Mouse (Mus musculus): Measurements from ENCODE around the gene Fam83e. TPM values are rescaled to one million over a fixed set of nuclear protein-coding genes. Genes with fewer than 3 reads are reported as not detected.
A peak's percentile ranks its signal among the peaks of the same experiment; 100 is the strongest.

The Fam83e gene
- polyA plus RNA-seq, 1 experiment from 2014 or later: 0.47 TPM

- DNase-seq (no peak), ATAC-seq (ENCODE audit: low read depth) (peak; percentile 19)
- H3K27ac ChIP-seq: peak overlapping the region; percentile 81
- H3K4me2 ChIP-seq: peak overlapping the region; percentile 96
- no peaks in the 10 kb centered on the region for H3K27me3 ChIP-seq
- 4% methylated on average over 31 of the region's 31 CpGs for WGBS (ENCODE audit: insufficient replicate concordance)
- H3K36me3 ChIP-seq: peaks cover 52% of the 10 kb centered on the region
- H3K9ac ChIP-seq: peak overlapping the region; percentile 80
- no peaks in the 10 kb centered on the region for H3K9me3 ChIP-seq (replicated peaks)
- peaks cover 78% of the 10 kb centered on the region for H3K4me1 ChIP-seq (replicated peaks)
- H3K4me3 ChIP-seq (replicated peaks): peak overlapping the region; percentile 81
Observed at GRCm38 (mm10) chr7:45716952-45717917, 3.8 kb upstream of the Fam83e start.

GRCm38 (mm10) chr7:45717918-45718297 is 3.1 kb upstream of the Fam83e start, which contains the start of gene Sphk2:
Gene Sphk2 (minus strand): TSS chr7:45718002.
- peak; percentile 61 for ATAC-seq (ENCODE audit: low read depth)
- H3K4me3 ChIP-seq (replicated peaks): peak within 1 kb of the TSS; percentile 81
- under 1% methylated on average over 41 of the region's 41 CpGs for WGBS (ENCODE audit: insufficient replicate concordance)
- DNase-seq: peak; percentile 94
- H3K9me3 ChIP-seq (replicated peaks): no peaks in the 10 kb centered on the region
- peak within 1 kb of the TSS; percentile 87 for H3K27ac ChIP-seq
- H3K9ac ChIP-seq: peak within 1 kb of the TSS; percentile 96
- peaks cover 52% of the 10 kb centered on the region for H3K36me3 ChIP-seq
- peaks cover 71% of the 10 kb centered on the region for H3K4me1 ChIP-seq (replicated peaks)
- peak within 1 kb of the TSS; percentile 96 for H3K4me2 ChIP-seq
- H3K27me3 ChIP-seq: no peaks in the 10 kb centered on the region

GRCm38 (mm10) chr7:45718331-45718730 is 2.7 kb upstream of the Fam83e start:
- H3K36me3 ChIP-seq: peaks cover 52% of the 10 kb centered on the region
- H3K9me3 ChIP-seq (replicated peaks): no peaks in the 10 kb centered on the region
- H3K9ac ChIP-seq: peak overlapping the region; percentile 96
- peak overlapping the region; percentile 73 for H3K4me2 ChIP-seq
- WGBS (ENCODE audit: insufficient replicate concordance): under 1% methylated on average over 20 of the region's 20 CpGs
- no peaks in the 10 kb centered on the region for H3K27me3 ChIP-seq
- peak overlapping the region; percentile 81 for H3K4me3 ChIP-seq (replicated peaks)
- H3K4me1 ChIP-seq (replicated peaks): peaks cover 67% of the 10 kb centered on the region
- H3K27ac ChIP-seq: peak overlapping the region; percentile 87
- ATAC-seq (ENCODE audit: low read depth) (no peak), DNase-seq (no peak)

GRCm38 (mm10) chr7:45719180-45719579 is 1.8 kb upstream of the Fam83e start:
- H3K27ac ChIP-seq: peak overlapping the region; percentile 87
- no peak for DNase-seq
- ATAC-seq (ENCODE audit: low read depth): no peak
- H3K9me3 ChIP-seq (replicated peaks): no peaks in the 10 kb centered on the region
- H3K27me3 ChIP-seq: no peaks in the 10 kb centered on the region
- H3K4me1 ChIP-seq (replicated peaks): peaks cover 58% of the 10 kb centered on the region
- 62% methylated on average over 10 of the region's 10 CpGs for WGBS (ENCODE audit: insufficient replicate concordance)
- peak overlapping the region; percentile 73 for H3K4me2 ChIP-seq
- peak overlapping the region; percentile 96 for H3K9ac ChIP-seq
- peaks cover 53% of the 10 kb centered on the region for H3K36me3 ChIP-seq
- H3K4me3 ChIP-seq (replicated peaks): peak overlapping the region; percentile 81

- Histone ChIP-seq H3K9me3 (replicated peaks) (no peaks in the 10 kb centered on the region), H3K27me3 (no peaks in the 10 kb centered on the region), H3K4me1 (replicated peaks) (peaks cover 51% of the 10 kb centered on the region), H3K4me2 (peak overlapping the region; percentile 73), H3K36me3 (peaks cover 60% of the 10 kb centered on the region), H3K27ac (peak overlapping the region; percentile 87), H3K4me3 (replicated peaks) (peak overlapping the region; percentile 81), H3K9ac (peak overlapping the region; percentile 96)
- DNase-seq: no peak
- ATAC-seq (ENCODE audit: low read depth): no peak
- 81% methylated on average over 16 of the region's 16 CpGs for whole genome bisulfite sequencing (ENCODE audit: insufficient replicate concordance)
Observed at GRCm38 (mm10) chr7:45719738-45720412, 1.1 kb upstream of the Fam83e start.

GRCm38 (mm10) chr7:45721234-45721571 is 191 bp downstream of the Fam83e start:
- Histone ChIP-seq H3K9me3 (replicated peaks) (no peaks in the 10 kb centered on the region), H3K4me2 (no peak overlapping the region), H3K4me3 (replicated peaks) (no peak overlapping the region), H3K4me1 (replicated peaks) (peaks cover 41% of the 10 kb centered on the region), H3K9ac (no peak overlapping the region), H3K36me3 (peaks cover 73% of the 10 kb centered on the region), H3K27me3 (no peaks in the 10 kb centered on the region), H3K27ac (0 out of 2 replicates have a peak overlapping the region, but pooled peaks have one; percentile 9)
- no peak for DNase-seq
- no peak for ATAC-seq (ENCODE audit: low read depth)
- 78% methylated on average over 7 of the region's 7 CpGs for WGBS (ENCODE audit: insufficient replicate concordance)

- 74% methylated on average over 13 of the region's 13 CpGs for WGBS (ENCODE audit: insufficient replicate concordance)
- H3K9ac ChIP-seq: no peak overlapping the region
- H3K27me3 ChIP-seq: no peaks in the 10 kb centered on the region
- peaks cover 35% of the 10 kb centered on the region for H3K4me1 ChIP-seq (replicated peaks)
- ATAC-seq (ENCODE audit: low read depth): no peak
- peak overlapping the region; percentile 29; the same call in 1 of the 2 replicates for H3K27ac ChIP-seq
- no peak for DNase-seq
- H3K9me3 ChIP-seq (replicated peaks): no peaks in the 10 kb centered on the region
- H3K4me3 ChIP-seq (replicated peaks): no peak overlapping the region
- H3K4me2 ChIP-seq: no peak overlapping the region
- H3K36me3 ChIP-seq: peaks cover 79% of the 10 kb centered on the region
Observed at GRCm38 (mm10) chr7:45721642-45722347, 783 bp downstream of the Fam83e start.

GRCm38 (mm10) chr7:45722348-45722713 is 1.3 kb downstream of the Fam83e start:
- Histone ChIP-seq H3K9me3 (replicated peaks) (no peaks in the 10 kb centered on the region), H3K4me2 (no peak overlapping the region), H3K27ac (0 out of 2 replicates have a peak overlapping the region, but pooled peaks have one; percentile 29), H3K36me3 (peaks cover 84% of the 10 kb centered on the region), H3K4me1 (replicated peaks) (peaks cover 32% of the 10 kb centered on the region), H3K9ac (no peak overlapping the region), H3K27me3 (no peaks in the 10 kb centered on the region), H3K4me3 (replicated peaks) (no peak overlapping the region)
- ATAC-seq (ENCODE audit: low read depth) (no peak), DNase-seq (no peak)
- WGBS (ENCODE audit: insufficient replicate concordance): 79% methylated on average over 13 of the region's 13 CpGs

- Histone ChIP-seq H3K4me2 (no peak overlapping the region), H3K4me3 (replicated peaks) (no peak overlapping the region), H3K4me1 (replicated peaks) (peaks cover 37% of the 10 kb centered on the region), H3K27me3 (no peaks in the 10 kb centered on the region), H3K27ac (no peak overlapping the region), H3K9me3 (replicated peaks) (no peaks in the 10 kb centered on the region), H3K36me3 (peaks cover 89% of the 10 kb centered on the region), H3K9ac (no peak overlapping the region)
- DNase-seq: no peak
- 88% methylated on average over 4 of the region's 4 CpGs for WGBS (ENCODE audit: insufficient replicate concordance)
- ATAC-seq (ENCODE audit: low read depth): no peak
Observed at GRCm38 (mm10) chr7:45723301-45723700, 2.3 kb downstream of the Fam83e start.

GRCm38 (mm10) chr7:45723781-45724180 is 2.8 kb downstream of the Fam83e start:
- Histone ChIP-seq H3K27ac (no peak overlapping the region), H3K4me1 (replicated peaks) (peaks cover 36% of the 10 kb centered on the region), H3K36me3 (peaks cover 91% of the 10 kb centered on the region), H3K9me3 (replicated peaks) (no peaks in the 10 kb centered on the region), H3K4me2 (no peak overlapping the region), H3K4me3 (replicated peaks) (no peak overlapping the region), H3K27me3 (no peaks in the 10 kb centered on the region), H3K9ac (no peak overlapping the region)
- 85% methylated on average over 14 of the region's 14 CpGs for WGBS (ENCODE audit: insufficient replicate concordance)
- no peak for DNase-seq
- ATAC-seq (ENCODE audit: low read depth): no peak

GRCm38 (mm10) chr7:45725151-45725550 is 4.1 kb downstream of the Fam83e start:
- no peak overlapping the region for H3K27ac ChIP-seq
- ATAC-seq (ENCODE audit: low read depth) (no peak), DNase-seq (no peak)
- H3K36me3 ChIP-seq: peaks cover 83% of the 10 kb centered on the region
- 85% methylated on average over 9 of the region's 9 CpGs for WGBS (ENCODE audit: insufficient replicate concordance)
- peaks cover 34% of the 10 kb centered on the region for H3K4me1 ChIP-seq (replicated peaks)
- H3K4me2 ChIP-seq: no peak overlapping the region
- H3K27me3 ChIP-seq: no peaks in the 10 kb centered on the region
- H3K4me3 ChIP-seq (replicated peaks): no peak overlapping the region
- H3K9me3 ChIP-seq (replicated peaks): no peaks in the 10 kb centered on the region
- no peak overlapping the region for H3K9ac ChIP-seq

Data from liver, embryonic 13.5 days (tissue).